Mouse (Mus musculus) kidney, adult 2 months (tissue): ENCODE results near the gene Mindy2.

ENCODE experiments used
- CTCF ChIP-seq: fragments of 200-500 bp; conservative IDR thresholded peaks from 2 replicates; pipeline ENCODE4 v1.5.1; 2011; ENCODE audit warnings: low read depth, mild to moderate bottlenecking, control low read depth, low read length, moderate library complexity, mixed read lengths; ENCODE audit not compliant: insufficient read depth, insufficient read length
- POLR2A ChIP-seq: fragments of 200-500 bp; IDR thresholded peaks from one replicate; pipeline ENCODE4 v1.6.1; 2011; ENCODE audit warnings: low read depth, low read length, control low read depth

DNA sequence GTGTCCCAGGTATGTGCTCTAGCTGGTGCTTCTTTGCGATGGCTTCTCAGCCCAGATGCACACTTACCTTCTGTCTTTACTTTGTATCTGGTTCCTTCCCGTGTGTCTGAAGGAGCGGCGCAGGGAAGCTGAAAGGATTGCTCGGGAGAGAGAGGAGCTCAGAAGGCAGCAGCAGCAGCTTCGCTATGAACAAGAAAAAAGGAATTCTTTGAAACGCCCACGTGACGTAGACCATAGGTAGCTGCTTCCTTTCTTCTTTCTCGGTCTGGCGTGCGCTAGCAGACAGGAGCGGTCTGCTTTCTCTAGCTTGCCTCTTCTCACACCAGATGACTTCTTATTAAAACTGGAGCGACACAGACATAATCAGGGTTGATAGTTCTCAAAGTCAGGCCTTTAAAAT, 72.3 kb downstream of the Mindy2 start:
- no peak for TF ChIP-seq CTCF
- TF ChIP-seq POLR2A, result no peak
